Mouse (Mus musculus) embryo, embryonic 10.5 days (tissue): ENCODE results near the gene Tex264.

ENCODE experiments used
- DNase-seq: peaks from one replicate; pipeline ENCODE4 v3.0.0-alpha.2; 2015; ENCODE audit warnings: low spot score

Tex264 gene

DNA sequence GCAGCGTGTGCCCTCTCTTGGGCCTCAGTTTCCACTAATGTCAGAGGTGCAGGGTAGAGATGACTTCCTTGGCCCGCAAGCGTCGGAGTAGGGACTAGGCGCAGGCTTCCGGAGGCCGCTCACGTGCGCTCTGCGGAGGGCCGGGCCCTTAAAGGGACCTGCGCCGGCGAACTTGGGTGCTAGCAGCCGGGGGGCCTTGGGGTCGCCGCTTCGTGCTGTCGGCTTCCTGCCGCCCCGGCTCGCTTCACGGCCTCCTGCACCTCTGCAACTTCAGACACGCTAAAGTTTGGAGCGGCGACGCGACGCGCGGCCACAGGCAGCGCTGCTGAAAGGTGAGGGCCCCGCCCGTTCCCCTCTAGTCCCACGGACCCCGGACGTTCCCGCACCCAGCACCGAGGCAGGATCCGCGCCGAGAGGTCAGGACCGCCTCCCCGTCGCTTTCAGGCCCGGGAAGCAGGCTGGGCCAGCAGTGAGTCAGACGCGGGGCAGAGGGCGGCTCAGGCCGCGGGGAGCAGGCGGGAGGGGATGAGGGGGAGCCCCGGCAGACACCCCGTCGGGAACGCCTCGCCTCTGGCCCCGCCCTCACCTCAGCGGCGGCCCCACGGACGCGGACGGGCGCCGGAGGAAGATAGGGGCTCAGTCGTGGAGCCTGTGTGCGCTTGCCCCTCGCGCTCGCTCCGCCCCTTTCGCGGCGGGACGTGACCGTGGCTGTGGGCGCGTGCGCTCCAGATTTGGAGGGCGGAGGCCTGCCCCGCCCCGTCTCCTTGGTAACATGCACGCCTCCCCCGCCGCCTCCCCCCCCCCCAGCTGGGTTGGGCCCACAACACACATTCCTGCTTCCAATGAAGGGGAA lies at the start of gene Tex264:
Tex264 (minus strand) TSS at position 679 of the 853 bp plus-strand sequence.
- DNase-seq = peak; percentile 79

DNA sequence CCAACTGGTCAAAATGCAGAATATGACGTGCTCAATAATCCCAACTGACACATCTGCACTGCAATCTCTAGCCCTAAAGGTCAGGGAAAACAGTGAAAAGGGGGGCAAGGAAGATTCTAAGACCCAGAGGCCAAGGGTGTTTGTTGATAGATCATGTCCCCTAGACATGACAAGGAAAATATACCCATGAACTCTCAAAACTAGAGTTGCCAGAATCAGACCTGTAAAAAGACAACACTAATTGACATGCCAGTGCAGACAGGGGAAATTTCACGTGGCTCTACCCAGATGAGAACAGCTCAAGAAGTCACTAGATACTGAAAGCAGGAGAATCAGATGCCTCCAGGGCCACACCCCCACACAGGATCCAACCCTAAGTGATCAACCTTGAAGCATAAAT lies 48.0 kb upstream of the Tex264 start:
- no peak for DNase-seq

DNA sequence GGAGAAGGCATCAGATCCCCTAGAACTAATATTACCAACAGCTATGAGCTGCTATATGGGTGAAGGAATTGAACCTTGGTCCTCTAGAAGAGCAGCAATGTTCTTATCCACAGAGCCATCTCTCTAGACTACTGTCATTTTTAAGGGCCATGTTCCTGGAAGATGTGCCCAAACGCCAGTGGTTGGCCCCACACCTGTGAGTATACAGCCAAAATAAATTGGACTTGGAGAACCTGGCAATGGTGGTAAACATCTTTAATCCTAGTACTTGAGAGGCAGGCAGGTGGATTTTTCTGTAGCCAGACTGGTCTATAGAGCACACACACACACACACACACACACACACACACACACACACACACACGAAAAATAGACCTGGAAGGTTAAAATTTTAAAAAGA lies 43.7 kb upstream of the Tex264 start:
- DNase-seq = no peak

GRCm38 (mm10) chr9:106726891-106727290 lies 41.2 kb upstream of the Tex264 start:
- DNase-seq = no peak

- no peak for DNase-seq
These were observed 39.7 kb upstream of the Tex264 start for GRCm38 (mm10) chr9:106725435-106725834.

DNA sequence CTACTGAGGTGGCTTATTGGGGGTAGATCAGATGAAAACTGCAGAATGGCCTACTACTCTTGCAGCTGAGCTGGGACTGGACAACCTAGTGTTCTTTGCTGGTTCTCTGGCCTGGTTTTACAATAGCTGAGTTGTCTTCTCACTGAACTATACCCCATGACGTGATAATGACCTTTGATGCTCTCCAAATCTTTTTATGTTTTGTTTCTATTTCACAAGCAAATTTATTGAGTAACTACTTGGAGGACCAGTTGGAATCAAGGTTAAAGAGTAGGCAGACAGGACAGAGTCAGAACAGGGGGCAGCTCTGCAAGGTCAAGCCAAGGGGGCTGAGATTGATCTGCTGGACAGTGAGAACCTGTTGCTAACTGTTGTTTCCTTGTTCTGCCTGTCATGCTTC lies 39.1 kb upstream of the Tex264 start:
- DNase-seq = no peak

GRCm38 (mm10) chr9:106716729-106717128 lies 31.0 kb upstream of the Tex264 start:
- no peak for DNase-seq

DNA sequence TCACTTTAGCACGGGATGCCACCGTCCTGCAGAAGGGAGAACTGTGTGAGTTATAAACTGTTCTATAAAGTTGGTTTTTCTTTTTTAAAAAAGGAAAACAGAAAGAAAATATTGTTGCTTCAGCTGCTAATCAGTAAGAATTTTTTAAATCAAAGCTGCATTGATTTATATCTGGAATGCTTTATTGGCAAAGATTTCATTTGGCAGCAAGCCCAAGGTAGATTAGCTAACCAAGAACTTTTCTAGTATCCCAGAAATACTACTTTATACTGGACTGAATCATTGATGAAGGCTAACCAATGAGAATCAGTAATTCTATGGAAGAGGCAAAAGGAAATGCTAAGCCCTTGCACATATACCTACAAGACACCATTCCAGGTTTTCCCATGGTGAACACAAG lies 30.5 kb upstream of the Tex264 start:
- DNase-seq = no peak

DNA sequence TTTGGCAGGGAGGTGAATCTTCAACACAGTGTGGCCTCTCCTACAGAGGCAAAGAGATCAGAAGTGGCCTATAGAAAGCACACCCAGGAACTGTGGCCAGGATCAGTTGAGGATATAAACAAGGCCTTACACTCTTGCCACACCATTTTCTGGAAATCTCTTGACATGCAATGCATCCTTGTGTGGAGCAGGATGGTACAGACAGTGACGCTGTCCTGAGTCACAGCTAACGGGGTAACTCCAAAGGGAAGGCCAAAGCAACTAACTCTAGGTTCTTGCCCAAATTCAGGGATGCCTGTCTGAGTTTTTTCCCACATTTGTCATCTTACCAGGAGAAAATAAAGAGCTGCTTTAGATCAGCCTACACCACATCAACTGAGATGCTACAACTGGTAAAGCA lies 26.7 kb upstream of the Tex264 start:
- no peak for DNase-seq

GRCm38 (mm10) chr9:106692973-106693481 lies 7.3 kb upstream of the Tex264 start:
- DNase-seq = no peak

DNA sequence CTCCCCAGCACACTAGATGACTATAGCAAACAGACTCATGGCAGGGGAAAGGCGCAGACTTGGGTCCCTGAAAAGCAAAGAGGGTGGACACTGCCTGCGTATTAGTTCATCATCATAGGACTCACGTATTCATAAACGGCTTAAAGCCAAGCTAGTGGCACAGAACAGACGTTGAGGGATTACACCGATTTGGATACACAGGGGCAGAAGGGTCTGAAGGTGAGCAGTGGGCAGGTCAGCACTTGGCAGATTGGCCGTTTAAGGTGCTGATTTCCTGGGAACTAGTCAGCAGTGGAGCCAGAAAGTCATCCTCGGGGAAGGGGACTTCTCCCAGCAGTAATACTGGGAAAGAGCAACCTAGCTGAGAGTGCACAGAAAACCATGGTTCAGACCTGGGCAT lies 3.1 kb upstream of the Tex264 start:
- DNase-seq = no peak

- DNase-seq = peak; percentile 93
These were observed 1.4 kb upstream of the Tex264 start for GRCm38 (mm10) chr9:106686983-106687650.

DNA sequence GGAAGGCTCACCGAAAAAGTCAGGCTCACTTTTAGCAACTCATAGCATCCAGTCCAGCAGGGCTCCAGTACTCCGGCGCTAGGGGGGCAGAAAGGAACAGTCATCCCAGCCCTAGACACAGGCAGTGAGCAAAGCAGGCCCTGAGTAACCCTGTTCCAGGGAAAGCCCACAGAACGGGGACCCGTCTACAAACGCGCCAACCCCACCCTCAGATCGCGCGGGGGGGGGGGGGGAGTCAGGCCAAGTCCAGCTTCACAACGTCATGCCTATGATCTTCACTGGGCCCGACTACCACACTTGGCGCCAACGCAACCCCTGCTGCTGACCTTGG lies 844 bp downstream of the Tex264 start:
- peak; percentile 38 for DNase-seq

- no peak for DNase-seq
These were observed 1.4 kb downstream of the Tex264 start for GRCm38 (mm10) chr9:106684093-106684872.

DNA sequence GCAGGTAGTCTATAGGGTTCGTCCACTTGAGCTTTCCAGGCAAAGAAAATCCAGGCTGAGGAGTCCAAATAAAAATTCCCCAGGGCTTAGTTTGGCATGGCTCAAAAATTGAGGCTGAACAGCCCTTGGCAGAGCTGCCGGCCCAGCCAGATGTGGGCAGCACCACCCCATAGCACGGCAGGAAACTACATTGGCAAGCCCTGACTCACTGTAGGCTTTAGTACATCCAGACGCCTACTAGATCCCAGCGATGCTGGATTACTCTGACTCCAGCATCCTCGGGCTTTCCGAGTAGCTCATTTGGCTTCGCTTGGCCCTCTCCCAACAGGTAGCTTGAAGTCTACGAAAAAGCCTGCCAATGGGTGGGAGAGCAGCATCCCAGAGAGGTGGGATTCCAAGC lies 4.7 kb downstream of the Tex264 start:
- DNase-seq = no peak

DNA sequence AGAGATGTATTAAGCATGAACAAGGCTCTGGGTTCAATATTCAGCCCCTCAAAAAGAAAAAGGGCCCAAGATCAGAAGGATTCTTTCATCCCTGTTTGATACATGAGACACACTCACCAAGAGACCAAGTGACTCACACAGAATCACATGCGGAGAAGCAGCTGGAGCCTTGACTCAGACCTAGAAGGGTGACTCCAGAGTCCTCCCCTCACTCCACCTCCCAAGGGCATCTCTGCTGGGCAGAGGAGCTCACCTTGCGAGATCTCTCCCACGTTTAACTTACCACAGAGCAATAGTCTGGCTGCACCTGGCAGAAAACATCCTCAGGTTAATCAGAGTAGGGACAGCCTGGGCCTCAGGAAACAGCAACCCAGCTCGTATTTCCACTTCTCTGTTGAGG lies 7.5 kb downstream of the Tex264 start:
- DNase-seq = no peak

GRCm38 (mm10) chr9:106677702-106678101 lies 8.0 kb downstream of the Tex264 start:
- no peak for DNase-seq

DNA sequence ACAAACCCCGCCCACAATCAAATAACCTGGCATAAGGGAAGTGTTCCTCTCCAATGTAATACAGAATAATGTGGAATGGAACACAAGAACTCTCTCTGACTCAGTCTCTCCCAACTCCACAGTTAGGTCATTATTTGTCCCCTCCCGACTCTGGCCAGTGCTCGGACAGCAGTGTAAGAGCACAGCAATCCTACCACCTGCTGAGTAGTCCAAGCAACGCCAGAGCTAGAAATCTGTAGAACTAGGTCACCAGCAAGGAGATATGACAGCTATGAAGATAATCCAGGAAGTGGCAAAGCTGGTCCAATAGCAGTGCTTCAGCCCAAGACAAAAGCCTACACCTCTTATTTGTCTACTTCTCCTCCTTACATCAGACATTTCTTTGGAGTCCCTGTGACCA lies 9.2 kb downstream of the Tex264 start:
- no peak for DNase-seq

DNA sequence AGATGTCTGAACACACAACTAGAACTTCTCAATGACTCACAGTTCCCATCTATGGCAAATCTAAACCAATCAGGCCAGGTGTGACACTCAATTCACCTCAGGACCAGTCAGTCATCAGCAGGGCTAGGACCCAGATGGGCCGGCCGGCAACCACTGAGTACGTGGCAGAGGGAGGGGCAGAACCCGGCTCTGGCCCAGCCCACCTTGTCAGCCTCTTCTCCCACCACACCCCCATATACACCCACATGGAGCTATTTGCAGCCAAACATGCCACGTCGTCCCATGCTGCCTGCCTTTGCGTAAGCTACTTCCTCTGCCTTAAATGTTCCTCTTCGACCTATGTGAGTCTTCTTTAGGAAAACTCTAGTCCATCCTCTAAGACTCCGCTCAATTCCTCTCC lies 9.8 kb downstream of the Tex264 start:
- no peak for DNase-seq

DNA sequence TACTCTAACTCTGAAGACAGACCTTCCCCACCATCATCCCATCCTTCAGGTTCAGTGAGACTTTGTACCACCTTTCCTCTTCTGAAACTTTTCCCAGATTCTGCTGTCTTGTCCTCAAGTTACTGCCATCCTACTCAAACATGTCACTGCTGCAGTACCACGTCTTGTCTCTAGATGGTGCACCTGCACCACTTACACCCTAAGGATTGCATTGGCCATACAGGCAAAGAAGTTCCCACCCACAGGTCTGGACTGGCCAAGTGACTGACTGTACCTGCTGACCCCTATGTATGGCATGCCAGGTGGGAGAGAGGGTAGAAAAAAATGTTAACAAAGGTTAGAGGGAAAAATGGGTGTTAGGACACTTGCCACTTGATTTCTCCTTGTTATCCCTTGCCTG lies 10.2 kb downstream of the Tex264 start:
- peak; percentile 88 for DNase-seq

DNA sequence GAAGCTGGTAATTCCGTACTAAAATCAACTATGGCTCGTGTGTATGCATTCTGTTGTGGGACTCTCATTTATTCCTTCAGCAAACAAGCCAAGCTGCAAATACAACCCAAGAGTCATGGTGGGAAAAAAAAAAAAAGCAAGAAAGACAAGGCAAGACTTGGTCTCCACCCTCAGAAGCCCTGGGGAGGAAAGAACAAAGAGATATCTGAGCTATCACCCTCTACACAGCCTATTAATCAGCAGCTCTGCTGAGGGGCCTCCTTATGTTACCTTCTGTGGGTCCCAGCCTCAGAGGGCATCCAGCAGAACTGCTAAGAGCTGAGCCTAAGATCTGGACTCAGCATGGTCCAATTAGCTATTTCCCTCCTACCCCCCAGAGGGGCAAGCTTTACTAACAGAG lies 11.9 kb downstream of the Tex264 start:
- no peak for DNase-seq

DNA sequence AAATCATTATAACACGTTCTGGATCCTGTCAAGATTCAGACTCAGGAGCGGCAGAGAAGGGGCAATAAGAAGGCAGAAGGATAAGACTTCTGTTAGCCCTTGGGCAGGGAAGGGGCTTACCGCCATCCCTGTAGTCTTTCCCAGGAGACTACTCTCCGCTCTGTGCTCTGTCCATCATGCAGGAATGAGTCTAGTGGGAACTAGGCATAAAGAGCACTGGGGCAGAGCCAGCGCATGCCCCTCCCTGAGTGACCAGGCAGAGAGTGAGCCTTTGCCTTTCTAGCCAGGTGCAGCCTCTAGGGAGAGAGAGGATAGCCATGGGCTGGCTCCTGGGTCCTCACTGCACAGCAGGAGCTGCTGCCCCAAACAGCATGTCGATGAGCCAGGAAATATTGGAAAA lies 20.9 kb downstream of the Tex264 start:
- DNase-seq = no peak

- DNase-seq = no peak
These were observed 21.3 kb downstream of the Tex264 start for GRCm38 (mm10) chr9:106664433-106664832.
